In the genomic region with DNA sequence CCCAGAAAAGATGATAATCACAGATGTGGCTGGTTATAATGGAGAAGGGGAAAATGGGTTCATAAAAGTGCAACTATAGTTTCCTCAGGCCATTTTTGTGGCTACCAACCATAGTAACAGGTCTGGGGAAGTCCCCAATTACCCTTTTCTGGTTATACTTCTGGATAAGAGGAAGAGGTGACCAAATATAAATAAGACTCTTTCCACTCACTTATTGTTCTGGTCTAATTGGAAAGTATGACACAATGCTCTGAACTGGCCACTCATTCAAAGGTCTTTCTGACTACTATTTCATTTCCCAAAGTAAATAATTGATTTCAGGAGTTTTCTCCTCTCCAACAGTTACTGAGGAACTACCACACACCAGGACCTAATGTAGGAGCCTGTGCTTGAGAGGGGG, we compare ENCODE assay signal across 14 mouse cellular contexts.
"Had no signal": no experiment of that assay in that cellular context is flagged by ENCODE, and none has a peak within 500 bp of the region (broad histone marks: within the 10 kb centered on the region; RNA-seq: fewer than 3 reads in every experiment).

No protein-coding gene starts in this region.

- H3K4me2 ChIP-seq: kidney, embryonic 15.5 days; limb, embryonic 12.5 days; liver, embryonic 12.5 days; midbrain, embryonic 11.5 days; midbrain, embryonic 15.5 days; neural tube, embryonic 13.5 days; stomach, embryonic 15.5 days had no signal

- H3K27me3 ChIP-seq: kidney, embryonic 15.5 days; limb, embryonic 12.5 days; liver, embryonic 12.5 days; megakaryocyte, embryonic 14.5 days; midbrain, embryonic 15.5 days; neural tube, embryonic 13.5 days; stomach, embryonic 15.5 days had no signal

- H3K36me3 ChIP-seq: kidney, embryonic 15.5 days; limb, embryonic 12.5 days; liver, embryonic 12.5 days; midbrain, embryonic 15.5 days; neural tube, embryonic 13.5 days; stomach, embryonic 15.5 days had no signal

- DNase-seq: kidney, adult 2 months; kidney, postnatal 25 days; lung, postnatal 36 days; right cerebral cortex, postnatal 25 days; thymus, postnatal 4 days had no signal

- H3K27ac ChIP-seq: kidney, embryonic 15.5 days; limb, embryonic 12.5 days; liver, embryonic 12.5 days; midbrain, embryonic 15.5 days; neural tube, embryonic 13.5 days; stomach, embryonic 15.5 days had no signal

- H3K9me3 ChIP-seq: kidney, embryonic 15.5 days; limb, embryonic 12.5 days; liver, embryonic 12.5 days; megakaryocyte, embryonic 14.5 days; midbrain, embryonic 15.5 days; neural tube, embryonic 13.5 days; stomach, embryonic 15.5 days had no signal

- H3K4me1 ChIP-seq: kidney, embryonic 15.5 days; limb, embryonic 12.5 days; megakaryocyte, embryonic 14.5 days; midbrain, embryonic 15.5 days; stomach, embryonic 15.5 days had no signal

- H3K9ac ChIP-seq: kidney, embryonic 15.5 days; limb, embryonic 12.5 days; liver, embryonic 12.5 days; midbrain, embryonic 15.5 days; neural tube, embryonic 13.5 days; stomach, embryonic 15.5 days had no signal

- ATAC-seq: intestine, embryonic 16.5 days; liver, embryonic 12.5 days had no signal

- H3K4me3 ChIP-seq: kidney, embryonic 15.5 days; limb, embryonic 12.5 days; liver, embryonic 12.5 days; megakaryocyte, embryonic 14.5 days; midbrain, embryonic 15.5 days; neural tube, embryonic 13.5 days; stomach, embryonic 15.5 days had no signal
